Mouse (Mus musculus) hematopoietic stem cell, adult 5-6 weeks (primary cell): ENCODE results near the gene Ltbp3. TPM values are rescaled to one million over a fixed set of nuclear protein-coding genes. Genes with fewer than 3 reads are reported as not detected.

Source experiments
- ATAC-seq, 2 experiments: fragments of 125-278 bp in 1 of 2; replicated peaks in 1 of 2; 2 replicates each; pipeline ENCODE4 v1.8.0; 2016 to 2017; ENCODE audit warnings: inconsistent platforms in 2 of 2, mild to moderate bottlenecking in 2 of 2, moderate number of reproducible peaks in 2 of 2, low read depth in 1 of 2, moderate TSS enrichment in 1 of 2; ENCODE audit not compliant: low FRiP score in 2 of 2, poor library complexity in 2 of 2, severe bottlenecking in 2 of 2, insufficient read depth in 1 of 2, low TSS enrichment in 1 of 2
- total RNA-seq: library from RNA; stranded (forward); fragments of 172-1452, 232-1000 nt; gene quantifications from 2 replicates; pipeline ENCODE4 v1.2.3, GENCODE M21; 2017

Ltbp3 gene
- total RNA-seq, 1 experiment from 2014 or later: 23.5 TPM

- ATAC-seq: no peak
Observed at GRCm38 (mm10) chr19:5778312-5778711, 37.6 kb downstream of the Ltbp3 start.

GRCm38 (mm10) chr19:5780203-5780602 lies 39.5 kb downstream of the Ltbp3 start:
- ATAC-seq: no peak

- ATAC-seq: no peak
Observed at GRCm38 (mm10) chr19:5781532-5781931, 40.8 kb downstream of the Ltbp3 start.

GRCm38 (mm10) chr19:5782121-5782520 lies 41.4 kb downstream of the Ltbp3 start:
- ATAC-seq: no peak

- no peak for ATAC-seq
Observed at GRCm38 (mm10) chr19:5784958-5785577, 44.4 kb downstream of the Ltbp3 start.

- ATAC-seq: peak; percentile 88
Observed at GRCm38 (mm10) chr19:5786441-5787114, 45.9 kb downstream of the Ltbp3 start.

- peak; percentile 80 to 86 for ATAC-seq
Observed at GRCm38 (mm10) chr19:5787128-5787635, 46.5 kb downstream of the Ltbp3 start.

- no peak for ATAC-seq
Observed at GRCm38 (mm10) chr19:5787920-5788319, 47.2 kb downstream of the Ltbp3 start.

- ATAC-seq: no peak
Observed at GRCm38 (mm10) chr19:5788620-5789019, 47.9 kb downstream of the Ltbp3 start.

GRCm38 (mm10) chr19:5789066-5789465 lies 48.4 kb downstream of the Ltbp3 start:
- no peak for ATAC-seq

- ATAC-seq: no peak
Observed at GRCm38 (mm10) chr19:5791329-5791728, 50.6 kb downstream of the Ltbp3 start.

GRCm38 (mm10) chr19:5793116-5793515 lies 52.4 kb downstream of the Ltbp3 start:
- ATAC-seq: peak; percentile 45 to 57; a peak in 3 of 4 replicates

- ATAC-seq: peak in 1 of 2 experiments; percentile 23; a peak in 2 of 4 replicates
Observed at GRCm38 (mm10) chr19:5793917-5794770, 53.4 kb downstream of the Ltbp3 start.

GRCm38 (mm10) chr19:5794771-5795576 lies 54.3 kb downstream of the Ltbp3 start:
- peak in 1 of 2 experiments; percentile 26; a peak in 2 of 4 replicates for ATAC-seq

GRCm38 (mm10) chr19:5795668-5796572 lies 55.2 kb downstream of the Ltbp3 start:
- ATAC-seq: no peak

- ATAC-seq: no peak
Observed at GRCm38 (mm10) chr19:5796573-5797111, 55.9 kb downstream of the Ltbp3 start.
